Mouse (Mus musculus) thymus, adult 2 months (tissue): ENCODE results near the gene Zfhx3.

Experiments
- CTCF ChIP-seq: fragments of 200-500 bp; IDR thresholded peaks from 2 replicates; pipeline ENCODE4 v1.5.1; 2012; ENCODE audit warnings: mild to moderate bottlenecking, control low read depth, low read length, moderate library complexity, borderline replicate concordance; ENCODE audit not compliant: control insufficient read depth, poor library complexity, insufficient read depth; ENCODE audit errors: extremely low read depth
- POLR2A ChIP-seq: fragments of 200-500 bp; IDR thresholded peaks from 2 replicates; pipeline ENCODE4 v1.6.1; 2012; ENCODE audit warnings: mild to moderate bottlenecking, low read length, control low read depth, moderate library complexity; ENCODE audit not compliant: control insufficient read depth, poor library complexity, insufficient read depth; ENCODE audit errors: extremely low read depth

GRCm38 (mm10) chr8:108710607-108711489 lies 768.4 kb downstream of the Zfhx3 start:
- TF ChIP-seq CTCF (no peak), POLR2A (no peak)
